ENCODE assay signal across 8 mouse cellular contexts in genomic region chr10:4333319-4333718, GRCm38 (mm10). TPM values are rescaled to one million over a fixed set of nuclear protein-coding genes. Genes with fewer than 3 reads are reported as not detected.
DNase-seq lines count a peak whose midpoint lies in the region; ATAC-seq and TF ChIP-seq lines count a peak whose summit lies in the region.

No protein-coding gene starts in this region.

- DNase-seq in left cerebral cortex, adult 2 months (ENCODE audit: extremely low spot score in 1 of 2, low spot score in 2 of 2), result peak; percentile 33 to 49
- DNase-seq in left cerebral cortex, adult 11 months (ENCODE audit: low spot score), result no peak
- peak; percentile 61 to 66 for DNase-seq in cerebellum, adult 18-20 months
- peak; percentile 31 to 37 for DNase-seq in layer of hippocampus, postnatal 36 days
- DNase-seq in splenic B cell, adult 2 months (ENCODE audit: low read depth, low spot score), result peak; percentile 70

- no peak overlapping the region for H3K9ac ChIP-seq in hindbrain, embryonic 12.5 days

- H3K9me3 ChIP-seq in hindbrain, embryonic 12.5 days (replicated peaks), result no peaks in the 10 kb centered on the region

- TF ChIP-seq CTCF in left cerebral cortex, adult 2 months (IDR thresholded peaks at IDR 0.05), result peak; percentile 87

- no peaks in the 10 kb centered on the region; the same call in 1 of the 2 replicates for H3K27me3 ChIP-seq in hindbrain, embryonic 12.5 days
- H3K27me3 ChIP-seq in splenic B cell, adult 2 months (ENCODE audit: control insufficient read depth, insufficient read depth, low read length, poor library complexity, severe bottlenecking), result no peaks in the 10 kb centered on the region; the same call in 1 of the 2 replicates

- intact Hi-C loops in left cerebral cortex, adult 2 months (cut with DNase I), result loop anchor here (2.0 to 5.0 kb wide), 5 partner anchors 66 to 801 kb away; partner anchors contain the start of gene Akap12

- H3K27ac ChIP-seq in left cerebral cortex, adult 2 months, result no peak overlapping the region
- peak overlapping the region; percentile 37 for H3K27ac ChIP-seq in hindbrain, embryonic 12.5 days
- H3K27ac ChIP-seq in macrophage, result no peak overlapping the region

- H3K4me1 ChIP-seq in hindbrain, embryonic 12.5 days, result peaks cover 19% of the 10 kb centered on the region

- 14% methylated on average over 8 of the region's 8 CpGs for WGBS in hindbrain, embryonic 12.5 days
- WGBS in macrophage (ENCODE audit: missing documents), result 12% methylated on average over 8 of the region's 8 CpGs

- H3K4me2 ChIP-seq in hindbrain, embryonic 12.5 days (replicated peaks), result peak overlapping the region; percentile 58

- peak; percentile 64 for ATAC-seq in frontal cortex, adult (ENCODE audit: low TSS enrichment)
- ATAC-seq in hindbrain, embryonic 12.5 days (ENCODE audit: low FRiP score), result peak; percentile 38; the same call in 1 of the 2 replicates

- H3K36me3 ChIP-seq in hindbrain, embryonic 12.5 days, result no peaks in the 10 kb centered on the region
- no peaks in the 10 kb centered on the region for H3K36me3 ChIP-seq in macrophage (ENCODE audit: inconsistent target)
- no peaks in the 10 kb centered on the region for H3K36me3 ChIP-seq in splenic B cell, adult 2 months (ENCODE audit: control insufficient read depth, insufficient read depth, low read length, poor library complexity, severe bottlenecking)

- H3K79me2 ChIP-seq in macrophage (ENCODE audit: inconsistent target), result no peaks in the 10 kb centered on the region

- no peak overlapping the region for H3K4me3 ChIP-seq in left cerebral cortex, adult 2 months
- H3K4me3 ChIP-seq in hindbrain, embryonic 12.5 days, result no peak overlapping the region
- H3K4me3 ChIP-seq in macrophage (ENCODE audit: inconsistent target), result peak overlapping the region; percentile 31; the same call in 1 of the 2 replicates

RNA-seq across cellular contexts. Expression of gene Zbtb2, which starts 54.6 kb away (rescaled TPM):
- total RNA-seq in left cerebral cortex, adult 2 months (2021), result 10 to 100 TPM in 1 of 2 experiments, 1 to 10 TPM in 1; 9.8 to 12.2 TPM
- polyA plus RNA-seq in hindbrain, embryonic 12.5 days (2016; fragmentation: Nextera tagmentation; extraction: Ambion mirVana), result 18.1 and 19.3 TPM in 2 replicates
- 10 to 100 TPM; 12.4 to 13.4 TPM for total RNA-seq in layer of hippocampus, postnatal 36 days (2021)
- 10 to 100 TPM in 14 of 26 experiments, 1 to 10 TPM in 12; 4.9 to 20.0 (median 10.4) TPM for total RNA-seq in macrophage (2018; cell fraction: chromatin; rRNA removed)
- 10 to 100 TPM in 14 of 26 experiments, 1 to 10 TPM in 12; 5.4 to 15.2 (median 10.3) TPM for total RNA-seq in macrophage (2018; cell fraction: cytosol; rRNA removed)
- total RNA-seq in macrophage (2018; cell fraction: nucleus; rRNA removed), result 10 to 100 TPM in 19 of 26 experiments, 1 to 10 TPM in 7; 6.0 to 24.5 (median 11.3) TPM
- polyA plus RNA-seq in macrophage (2018), result 8.1 to 9.6 TPM (median 8.4 TPM) in 3 replicates
